Mouse (Mus musculus) lung, postnatal 10 days (tissue): ENCODE measurements around the gene Tspan14.

Experiments used
- DNase-seq: peaks from one replicate; pipeline ENCODE4 v3.0.0; 2021

Tspan14 gene

GRCm38 (mm10) chr14:40966392-40966861 lies at the start of gene Tspan14:
Gene Tspan14 (minus strand): TSS chr14:40966807.
- DNase-seq = no peak

- no peak for DNase-seq
These were observed 48.2 kb upstream of the Tspan14 start for GRCm38 (mm10) chr14:41014701-41015240.

GRCm38 (mm10) chr14:41013630-41014613 lies 47.3 kb upstream of the Tspan14 start, which contains the start of gene Fam213a:
Gene Fam213a (minus strand): TSS chr14:41013788.
- DNase-seq = peak; percentile 93

GRCm38 (mm10) chr14:41013143-41013542 lies 46.5 kb upstream of the Tspan14 start:
- no peak for DNase-seq

- DNase-seq = no peak
These were observed 45.3 kb upstream of the Tspan14 start for GRCm38 (mm10) chr14:41011916-41012315.

- peak; percentile 17 for DNase-seq
These were observed 41.5 kb upstream of the Tspan14 start for GRCm38 (mm10) chr14:41008138-41008537.

- peak; percentile 51 for DNase-seq
These were observed 41.0 kb upstream of the Tspan14 start for GRCm38 (mm10) chr14:41007641-41008040.

- no peak for DNase-seq
These were observed 40.3 kb upstream of the Tspan14 start for GRCm38 (mm10) chr14:41006899-41007298.

GRCm38 (mm10) chr14:41006263-41006662 lies 39.7 kb upstream of the Tspan14 start:
- no peak for DNase-seq

GRCm38 (mm10) chr14:41005716-41006115 lies 39.1 kb upstream of the Tspan14 start:
- DNase-seq = no peak

GRCm38 (mm10) chr14:41004201-41005141 lies 37.9 kb upstream of the Tspan14 start:
- DNase-seq = peak; percentile 77

GRCm38 (mm10) chr14:41001576-41001975 lies 35.0 kb upstream of the Tspan14 start:
- no peak for DNase-seq

GRCm38 (mm10) chr14:41000801-41001200 lies 34.2 kb upstream of the Tspan14 start:
- DNase-seq = no peak

GRCm38 (mm10) chr14:40999904-41000645 lies 33.5 kb upstream of the Tspan14 start:
- DNase-seq = no peak

GRCm38 (mm10) chr14:40996171-40996570 lies 29.6 kb upstream of the Tspan14 start:
- no peak for DNase-seq

- no peak for DNase-seq
These were observed 25.9 kb upstream of the Tspan14 start for GRCm38 (mm10) chr14:40992464-40992863.

GRCm38 (mm10) chr14:40988780-40989179 lies 22.2 kb upstream of the Tspan14 start:
- no peak for DNase-seq

- DNase-seq = no peak
These were observed 20.6 kb upstream of the Tspan14 start for GRCm38 (mm10) chr14:40987184-40987583.

- no peak for DNase-seq
These were observed 19.0 kb upstream of the Tspan14 start for GRCm38 (mm10) chr14:40985635-40986034.

- DNase-seq = no peak
These were observed 13.1 kb upstream of the Tspan14 start for GRCm38 (mm10) chr14:40979723-40980122.

- DNase-seq = peak; percentile 83
These were observed 12.4 kb upstream of the Tspan14 start for GRCm38 (mm10) chr14:40979002-40979401.

GRCm38 (mm10) chr14:40975127-40975721 lies 8.6 kb upstream of the Tspan14 start:
- DNase-seq = peak; percentile 84
